Mouse (Mus musculus) heart, postnatal 0 days (tissue): ENCODE data around the gene Fkbp4.

Experiments
- CTCF ChIP-seq: IDR thresholded peaks from 2 replicates; pipeline ENCODE4 v1.5.1; 2016; ENCODE audit warnings: antibody characterized with exemption, control low read depth, low read depth
- EP300 ChIP-seq: IDR thresholded peaks from 2 replicates; pipeline ENCODE4 v1.6.1; 2016; ENCODE audit warnings: antibody characterized with exemption, low read depth

DNA sequence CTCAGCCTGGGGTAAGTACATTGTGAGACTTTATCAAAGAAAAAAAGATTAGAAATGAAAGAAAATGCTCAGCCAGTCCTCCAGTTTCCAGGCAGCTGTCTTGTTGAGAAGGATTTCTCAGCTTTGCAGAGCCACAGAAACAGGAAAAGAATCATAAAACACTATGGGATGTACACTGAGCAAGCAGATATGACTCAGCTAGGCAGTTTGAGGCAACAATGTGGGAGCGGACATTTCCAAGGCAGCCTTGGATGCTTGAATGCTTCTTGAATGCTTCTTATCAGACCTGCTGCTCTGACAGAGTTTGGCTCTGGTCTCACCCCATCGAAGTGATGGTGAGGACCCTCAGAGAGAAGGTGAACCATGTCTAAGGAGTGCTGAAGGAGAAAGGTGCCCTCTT is 17.4 kb downstream of the Fkbp4 start:
- TF ChIP-seq CTCF = no peak
- TF ChIP-seq EP300 = no peak
